Mouse (Mus musculus) MEL (cell line): ENCODE results near the gene Mrps35. TPM values are rescaled to one million over a fixed set of nuclear protein-coding genes. Genes with fewer than 3 reads are reported as not detected.

Experiments
- DNase-seq: peaks from one replicate; pipeline ENCODE4 v3.0.0; 2011; ENCODE audit warnings: low read depth, low spot score
- H3K27ac ChIP-seq: 2 replicates; pipeline ENCODE4 v1.5.1; 2012; ENCODE audit warnings: low read depth, mild to moderate bottlenecking, control low read depth, low read length, moderate library complexity; ENCODE audit not compliant: control insufficient read depth
- H3K27me3 ChIP-seq, 2 experiments: fragments of 150-350 bp in 1 of 2; sonication (generic) in 1 of 2; 2 replicates each; pipeline ENCODE4 v1.6.1; 2012; ENCODE audit warnings: low read length in 2 of 2, mild to moderate bottlenecking in 2 of 2, improper control_type of control experiment in 1 of 2, moderate library complexity in 1 of 2; ENCODE audit not compliant: insufficient read depth in 2 of 2, control insufficient read depth in 1 of 2
- H3K36me3 ChIP-seq, 2 experiments: 2 replicates each; pipeline ENCODE4 v1.6.1; 2012 to 2014; ENCODE audit warnings: low read length in 2 of 2, improper control_type of control experiment in 1 of 2, inconsistent platforms in 1 of 2, mild to moderate bottlenecking in 1 of 2; ENCODE audit not compliant: insufficient read depth in 2 of 2, control insufficient read depth in 1 of 2
- H3K4me1 ChIP-seq, 2 experiments: fragments of 150-350 bp in 1 of 2; sonication (generic) in 1 of 2; 2 replicates each; pipeline ENCODE4 v1.6.1; 2012; ENCODE audit warnings: low read length in 2 of 2, improper control_type of control experiment in 1 of 2, mild to moderate bottlenecking in 1 of 2; ENCODE audit not compliant: insufficient read depth in 2 of 2, control insufficient read depth in 1 of 2
- H3K4me3 ChIP-seq, 2 experiments: fragments of 150-350 bp in 1 of 2; sonication (generic) in 1 of 2; 2 replicates each; pipeline ENCODE4 v1.5.1; 2012; ENCODE audit warnings: low read depth in 2 of 2, low read length in 2 of 2, mild to moderate bottlenecking in 2 of 2, moderate library complexity in 2 of 2, control low read depth in 1 of 2, improper control_type of control experiment in 1 of 2; ENCODE audit not compliant: control insufficient read depth in 1 of 2, insufficient read depth in 1 of 2
- H3K79me2 ChIP-seq: 2 replicates; pipeline ENCODE4 v1.6.1; 2012; ENCODE audit warnings: mild to moderate bottlenecking, low read length, moderate library complexity; ENCODE audit not compliant: control insufficient read depth, poor library complexity, insufficient read depth
- H3K9ac ChIP-seq: 2 replicates; pipeline ENCODE4 v1.6.1; 2012; ENCODE audit warnings: low read depth, mild to moderate bottlenecking, control low read depth, low read length, moderate library complexity; ENCODE audit not compliant: control insufficient read depth, poor library complexity, severe bottlenecking
- H3K9me3 ChIP-seq: fragments of 150-350 bp; sonication (generic); replicated peaks from 2 replicates; pipeline ENCODE4 v1.6.1; 2012; ENCODE audit warnings: mild to moderate bottlenecking, low read length, improper control_type of control experiment, moderate library complexity; ENCODE audit not compliant: insufficient read depth
- CHD1 ChIP-seq: IDR thresholded peaks from 2 replicates; pipeline ENCODE4 v1.6.1; 2012; ENCODE audit warnings: low read depth, mild to moderate bottlenecking, inconsistent platforms, low read length, improper control_type of control experiment
- CHD2 ChIP-seq: IDR thresholded peaks from 2 replicates; pipeline ENCODE4 v1.6.1; 2011; ENCODE audit warnings: low read length, improper control_type of control experiment
- CTCF ChIP-seq, 3 experiments: IDR thresholded peaks in 2 of 3; conservative IDR thresholded peaks in 1 of 3; 2 replicates each; pipeline ENCODE4 v1.5.1; 2011 to 2012; ENCODE audit warnings: low read length in 3 of 3, low read depth in 2 of 3, mild to moderate bottlenecking in 2 of 3, improper control_type of control experiment in 1 of 3, inconsistent platforms in 1 of 3, mixed read lengths in 1 of 3, moderate library complexity in 1 of 3; ENCODE audit not compliant: control insufficient read depth in 1 of 3, insufficient read depth in 1 of 3, poor library complexity in 1 of 3, severe bottlenecking in 1 of 3
- E2F4 ChIP-seq: IDR thresholded peaks from 2 replicates; pipeline ENCODE4 v1.6.1; 2011; ENCODE audit warnings: low read depth, low read length, improper control_type of control experiment, borderline replicate concordance
- ELF1 ChIP-seq: IDR thresholded peaks from 2 replicates; pipeline ENCODE4 v1.6.1; 2014; ENCODE audit warnings: low read depth, mild to moderate bottlenecking, inconsistent platforms, low read length, improper control_type of control experiment, moderate library complexity
- ETS1 ChIP-seq: IDR thresholded peaks from 2 replicates; pipeline ENCODE4 v1.6.1; 2012; ENCODE audit warnings: low read depth, mild to moderate bottlenecking, inconsistent platforms, low read length, improper control_type of control experiment, moderate library complexity
- GABPA ChIP-seq: IDR thresholded peaks from 2 replicates; pipeline ENCODE4 v1.6.1; 2012; ENCODE audit warnings: low read depth, mild to moderate bottlenecking, inconsistent platforms, low read length, improper control_type of control experiment, moderate library complexity
- MAZ ChIP-seq: IDR thresholded peaks from 2 replicates; pipeline ENCODE4 v1.6.1; 2012; ENCODE audit warnings: low read depth, mild to moderate bottlenecking, inconsistent platforms, low read length, improper control_type of control experiment
- MXI1 ChIP-seq: IDR thresholded peaks from 2 replicates; pipeline ENCODE4 v1.6.1; 2011; ENCODE audit warnings: mild to moderate bottlenecking, low read depth, low read length, improper control_type of control experiment
- RAD21 ChIP-seq: IDR thresholded peaks from 2 replicates; pipeline ENCODE4 v1.6.1; 2011; ENCODE audit warnings: mild to moderate bottlenecking, low read depth, low read length, improper control_type of control experiment
- TBP ChIP-seq: IDR thresholded peaks from 2 replicates; pipeline ENCODE4 v1.8.0; 2011; ENCODE audit warnings: low read depth, low read length, improper control_type of control experiment
- TCF12 ChIP-seq: IDR thresholded peaks from 2 replicates; pipeline ENCODE4 v1.6.1; 2014; ENCODE audit warnings: low read depth, mild to moderate bottlenecking, inconsistent platforms, low read length, improper control_type of control experiment, moderate library complexity
- ZC3H11A ChIP-seq: IDR thresholded peaks from 2 replicates; pipeline ENCODE4 v1.6.1; 2012; ENCODE audit warnings: low read depth, mild to moderate bottlenecking, inconsistent platforms, low read length, improper control_type of control experiment
- polyA plus RNA-seq, 2 experiments: library from polyadenylated mRNA; stranded (reverse) in 1 of 2; unstranded in 1 of 2; fragments of >175 nt in 1 of 2; fragments of >200 nt in 1 of 2; gene quantifications; 2 replicates each; pipeline versions ENCODE4 v1.2.1 to v1.2.4; 2012; ENCODE audit warnings: low replicate concordance in 2 of 2, low read depth in 1 of 2; ENCODE audit not compliant: insufficient read length in 2 of 2, insufficient read depth in 1 of 2, missing spikeins in 1 of 2
- total RNA-seq: library from RNA; depleted of rRNA; stranded (reverse); fragments of 300-350 nt; gene quantifications from 2 replicates; pipeline ENCODE4 v1.2.3, GENCODE M21; 2012; rRNA removed

The Mrps35 gene
- total and polyA plus RNA-seq, 3 experiments, result 99.0 to 148 TPM; not detected in 1

GRCm38 (mm10) chr6:147121320-147121719, 78.8 kb downstream of the Mrps35 start:
- no peak overlapping the region for H3K4me3 ChIP-seq
- H3K4me1 ChIP-seq, result no peaks in the 10 kb centered on the region
- no peak for TF ChIP-seq ZC3H11A
- TF ChIP-seq CTCF (IDR thresholded peaks at IDR 0.05 in 2 of 3, conservative IDR thresholded peaks at IDR 0.05 in 1 of 3; ENCODE audit: control insufficient read depth in 1 of 3, insufficient read depth in 1 of 3, low read depth in 2 of 3, low read length in 3 of 3, poor library complexity in 1 of 3, severe bottlenecking in 1 of 3), result no peak
- TF ChIP-seq ELF1, result no peak
- no peak for TF ChIP-seq GABPA
- no peak for TF ChIP-seq MAZ
- TF ChIP-seq TCF12, result no peak
- TF ChIP-seq E2F4, result no peak
- TF ChIP-seq RAD21, result no peak
- no peak for TF ChIP-seq CHD1
- TF ChIP-seq TBP, result no peak
- TF ChIP-seq MXI1, result no peak
- no peak for TF ChIP-seq ETS1
- no peak for TF ChIP-seq CHD2
- no peaks in the 10 kb centered on the region for H3K79me2 ChIP-seq
- H3K36me3 ChIP-seq, result no peaks in the 10 kb centered on the region
- no peak overlapping the region for H3K9ac ChIP-seq
- no peak for DNase-seq
- H3K27me3 ChIP-seq, result no peaks in the 10 kb centered on the region
- H3K9me3 ChIP-seq, result no peaks in the 10 kb centered on the region
- H3K27ac ChIP-seq, result no peak overlapping the region

Other genes starting within 250 kb of the Mrps35 start
- gene Arntl2, start 246.7 kb upstream of the Mrps35 start, total RNA-seq, result 16.8 and 20.2 TPM in 2 replicates
- 10 to 100 TPM in 1 of 2 experiments, not detected in 1; 20.6 TPM for gene Arntl2, start 246.7 kb upstream of the Mrps35 start, polyA plus RNA-seq
- not detected in 2 replicates for gene Smco2, start 192.7 kb upstream of the Mrps35 start, total RNA-seq
- gene Smco2, start 192.7 kb upstream of the Mrps35 start, polyA plus RNA-seq, result not detected
- gene Ppfibp1, start 154.3 kb upstream of the Mrps35 start, total RNA-seq, result 12.2 and 13.8 TPM in 2 replicates
- 10 to 100 TPM in 1 of 2 experiments, not detected in 1; 14.6 TPM for gene Ppfibp1, start 154.3 kb upstream of the Mrps35 start, polyA plus RNA-seq
- not detected in 2 replicates for gene 1700034J05Rik, start 88.3 kb upstream of the Mrps35 start, total RNA-seq
- not detected for gene 1700034J05Rik, start 88.3 kb upstream of the Mrps35 start, polyA plus RNA-seq
- 0.31 and 0.36 TPM in 2 replicates for gene Rep15, start 10.2 kb upstream of the Mrps35 start, total RNA-seq
- gene Rep15, start 10.2 kb upstream of the Mrps35 start, polyA plus RNA-seq, result under 1 TPM in 1 of 2 experiments, not detected in 1; 0.43 TPM
- not detected in 2 replicates for gene Mansc4, start 44.3 kb downstream of the Mrps35 start, total RNA-seq
- gene Mansc4, start 44.3 kb downstream of the Mrps35 start, polyA plus RNA-seq, result under 1 TPM in 1 of 2 experiments, not detected in 1; 0.21 TPM
- gene Klhl42, start 48.6 kb downstream of the Mrps35 start, total RNA-seq, result 7.3 and 10.9 TPM in 2 replicates
- gene Klhl42, start 48.6 kb downstream of the Mrps35 start, polyA plus RNA-seq, result 1 to 10 TPM in 1 of 2 experiments, not detected in 1; 8.2 TPM
- not detected in 2 replicates for gene Pthlh, start 221.4 kb downstream of the Mrps35 start, total RNA-seq
- not detected for gene Pthlh, start 221.4 kb downstream of the Mrps35 start, polyA plus RNA-seq